Mouse (Mus musculus): ENCODE measurements around the gene Fmc1. TPM values are rescaled to one million over a fixed set of nuclear protein-coding genes. Genes with fewer than 3 reads are reported as not detected.

The Fmc1 gene
- 10 to 100 TPM; 37.8 to 57.2 TPM for polyA plus RNA-seq (2017; shearing (Covaris generic))

DNA sequence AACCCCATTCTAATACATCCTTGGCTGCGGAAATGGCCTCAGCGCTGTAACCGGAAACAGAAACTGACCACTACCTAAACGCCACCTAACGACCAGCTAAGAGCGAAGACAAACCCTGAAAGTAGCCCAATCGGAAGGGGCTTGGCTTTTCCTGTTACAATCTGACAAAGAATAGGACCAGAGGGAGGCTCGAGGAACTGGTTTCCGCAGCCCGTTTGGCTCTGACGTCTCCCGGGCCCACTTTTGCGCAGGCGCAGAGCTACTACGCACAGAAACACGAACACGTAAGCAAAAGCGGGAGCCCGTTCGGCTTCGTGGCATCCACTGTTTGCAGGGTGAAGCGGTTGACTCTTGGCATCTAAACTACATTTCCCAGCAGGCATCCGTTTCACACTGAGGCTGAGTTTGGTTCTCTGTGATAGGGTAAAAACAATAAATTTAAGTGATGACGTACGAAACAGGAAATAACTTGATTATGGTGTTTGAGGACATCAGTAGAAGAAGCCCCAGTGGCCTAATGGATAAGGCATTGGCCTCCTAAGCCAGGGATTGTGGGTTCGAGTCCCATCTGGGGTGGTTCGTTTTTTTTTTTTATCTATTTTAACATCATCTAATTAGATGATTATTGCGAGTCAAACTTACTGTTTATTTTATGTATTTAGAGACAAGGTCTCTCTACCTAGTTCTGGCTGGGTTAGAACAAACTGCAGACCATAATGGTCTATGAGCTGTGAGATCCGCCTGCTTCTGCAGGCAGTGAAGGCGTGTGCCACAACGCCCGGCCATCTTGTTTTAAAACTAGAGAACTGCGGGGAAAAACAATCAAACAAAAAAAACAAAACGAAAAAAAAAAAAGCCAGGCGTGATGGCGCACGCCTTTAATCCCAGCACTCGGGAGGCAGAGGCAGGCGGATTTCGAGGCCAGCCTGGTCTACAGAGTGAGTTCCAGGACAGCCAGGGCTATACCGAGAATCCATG lies at the start of gene Fmc1:
Fmc1 (plus strand) TSS at position 75 of the 978 bp plus-strand sequence.

DNA sequence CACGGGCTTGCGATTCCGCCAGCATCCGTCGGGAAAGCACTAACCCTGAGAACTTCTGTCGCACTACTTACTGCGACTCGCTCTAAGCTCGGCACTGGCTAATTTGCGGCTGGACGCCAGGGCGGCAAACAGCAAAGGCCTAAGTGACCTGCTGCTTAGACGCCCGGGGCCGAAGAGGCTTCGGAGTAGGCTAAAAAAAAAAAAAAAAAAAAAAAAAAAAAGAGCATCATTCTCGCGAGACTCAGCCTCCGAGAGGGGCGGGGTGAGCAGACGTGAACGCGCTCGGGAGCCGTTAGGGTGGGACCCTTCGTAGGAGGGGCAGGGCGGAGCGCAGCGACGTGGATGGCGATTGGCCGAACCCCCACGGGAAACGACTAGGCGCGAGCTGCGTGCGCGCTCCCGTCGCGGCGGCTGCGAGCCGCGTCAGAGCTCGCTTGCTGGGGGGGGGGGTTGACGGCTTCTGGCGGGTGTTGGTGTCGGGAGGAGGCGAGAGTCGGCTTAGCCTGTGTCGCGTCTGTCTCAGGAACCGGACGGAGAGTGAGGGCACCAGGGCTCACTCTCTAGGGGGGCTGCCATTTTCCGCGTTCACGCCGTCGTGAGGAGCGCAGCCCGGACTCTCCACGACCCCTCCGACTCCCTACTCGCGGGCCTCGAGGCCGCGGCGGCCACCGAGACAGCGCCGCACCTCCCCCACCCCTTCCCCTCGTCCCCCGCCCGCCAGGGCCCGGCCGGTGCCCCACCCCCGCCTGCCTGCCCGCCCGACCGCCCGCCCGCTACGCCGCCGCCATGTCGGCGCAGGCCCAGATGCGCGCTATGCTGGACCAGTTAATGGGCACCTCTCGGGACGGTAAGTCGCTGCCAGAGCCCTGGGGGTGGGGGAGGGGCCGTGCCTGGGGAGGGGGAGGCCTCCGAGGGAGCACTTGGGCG lies 18.0 kb downstream of the Fmc1 start, which contains the start of gene Luc7l2:
Luc7l2 (plus strand) TSS at position 273 of the 927 bp plus-strand sequence.

Other genes starting within 250 kb of the Fmc1 start
- 1 to 10 TPM in 1 of 2 experiments, under 1 TPM in 1; 0.57 to 1.1 TPM for gene Zc3hav1l, start 234.2 kb upstream of the Fmc1 start, polyA plus RNA-seq (2017; shearing (Covaris generic))
- 100 to 1,000 TPM in 1 of 2 experiments, 10 to 100 TPM in 1; 83.2 to 131 TPM for gene Zc3hav1, start 178.9 kb upstream of the Fmc1 start, polyA plus RNA-seq (2017; shearing (Covaris generic))
- under 1 TPM; 0.10 to 0.29 TPM for gene Ttc26, start 152.0 kb upstream of the Fmc1 start, polyA plus RNA-seq (2017; shearing (Covaris generic))
- 10 to 100 TPM; 21.4 to 22.1 TPM for gene Ubn2, start 99.6 kb upstream of the Fmc1 start, polyA plus RNA-seq (2017; shearing (Covaris generic))
- 10 to 100 TPM; 68.8 to 70.9 TPM for gene Luc7l2, start 17.8 kb downstream of the Fmc1 start, polyA plus RNA-seq (2017; shearing (Covaris generic))
- gene Klrg2, start 103.7 kb downstream of the Fmc1 start, polyA plus RNA-seq (2017; shearing (Covaris generic)): under 1 TPM in 1 of 2 experiments, not detected in 1; 0.14 TPM
- 1 to 10 TPM; 1.3 to 5.2 TPM for gene Clec2l, start 129.6 kb downstream of the Fmc1 start, polyA plus RNA-seq (2017; shearing (Covaris generic))